Mouse (Mus musculus) Patski (cell line): ENCODE data around the gene Ankrd55. TPM values are rescaled to one million over a fixed set of nuclear protein-coding genes. Genes with fewer than 3 reads are reported as not detected.

ENCODE experiments used
- ATAC-seq: fragments of 100-300 bp; one replicate; pipeline ENCODE4 v1.8.0; 2021
- CTCF ChIA-PET: fragments of 350-600 bp; sonication (Branson Sonifier 250); formaldehyde crosslinking; loops from one replicate; lab custom pipeline; 2022; ENCODE audit warnings: inconsistent platforms; lab: Charles Lee
- POLR2A ChIA-PET: fragments of 350-600 bp; sonication (Branson Sonifier 250); formaldehyde crosslinking; loops from one replicate; lab custom pipeline; 2022; ENCODE audit warnings: antibody characterized with exemption, inconsistent platforms; lab: Charles Lee
- DNase-seq: peaks from one replicate; pipeline ENCODE4 v3.0.0-alpha.2; 2011; ENCODE audit warnings: low read depth, low spot score
- H3K27me3 ChIP-seq: fragments of 371-371 bp; one replicate; pipeline ENCODE4 v1.5.1; 2021
- CTCF ChIP-seq: fragments of 100-300 bp; IDR thresholded peaks from one replicate; pipeline ENCODE4 v1.5.1; 2021
- in situ Hi-C: fragments of 300-500 bp; cut with MboI; formaldehyde crosslinking; loops from 3 replicates; pipeline ENCODE4 v1.11.1; 2018; ENCODE audit warnings: low pct_unique_long_range_greater_than_20kb, mixed read lengths
- polyA plus RNA-seq: library from polyadenylated mRNA; unstranded; gene quantifications from one replicate; pipeline ENCODE4 v1.2.3, GENCODE M21; 2021

Ankrd55 gene
- 1.2 TPM for polyA plus RNA-seq

DNA sequence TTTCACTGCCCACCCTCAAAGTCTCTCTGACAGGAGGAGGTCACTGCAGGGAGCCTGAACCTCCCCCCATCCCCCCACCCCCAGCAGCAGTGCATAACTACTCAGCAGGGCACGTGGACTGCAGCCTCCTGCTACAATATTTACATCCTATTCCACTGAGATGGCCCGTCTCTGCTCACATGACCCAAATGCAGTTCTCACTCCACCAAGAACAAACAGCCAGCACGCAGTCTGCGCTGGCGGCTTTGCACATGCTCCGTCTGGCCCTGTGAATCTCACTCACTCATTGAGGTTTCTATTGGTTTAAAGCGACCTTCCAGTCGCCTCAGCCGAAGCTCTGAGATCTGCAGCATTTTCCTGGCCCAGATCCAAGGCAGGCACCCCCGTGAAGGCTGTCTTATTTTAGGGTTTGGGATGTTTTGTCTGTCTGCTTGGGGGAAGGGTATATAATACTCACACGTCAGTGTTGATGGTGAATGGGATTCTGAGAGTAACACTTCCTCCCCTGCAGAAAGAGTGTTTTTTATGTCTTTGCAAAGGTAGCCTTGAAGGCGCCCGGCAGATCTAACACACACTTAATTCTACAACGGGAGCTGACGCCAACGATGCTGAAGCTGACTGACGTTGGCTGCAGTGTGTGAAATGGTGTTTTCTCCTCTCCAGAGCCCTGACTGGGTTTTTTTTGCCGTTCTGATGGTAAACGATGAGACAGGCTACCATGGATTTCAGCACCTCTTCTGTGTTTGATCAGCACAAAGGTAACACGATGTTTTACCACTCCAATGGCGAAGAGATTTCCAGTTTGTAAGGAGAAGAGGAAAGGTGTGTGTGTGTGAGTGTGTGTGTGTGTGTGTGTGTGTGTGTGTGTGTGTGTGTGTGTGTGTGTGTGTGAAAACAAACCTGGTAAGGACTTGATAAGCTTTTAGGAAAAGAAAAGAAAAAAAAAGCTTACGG is at the start of gene Ankrd55:
TSS of gene Ankrd55 (plus strand) at position 227 of the 954 bp plus-strand sequence.
- no peak for TF ChIP-seq CTCF
- POLR2A ChIA-PET, result no interaction called here
- ATAC-seq, result no peak
- H3K27me3 ChIP-seq, result no peaks in the 10 kb centered on the region
- in situ Hi-C loops, result loop anchor here (25.0 kb wide), 3 partner anchors 349 to 699 kb away; partner anchors contain the start of genes Ccno and Mcidas
- CTCF ChIA-PET, result interaction anchor here (0.9 kb wide), 1 partner anchor 20 kb away, joined by 3 read pairs; no protein-coding TSS in a partner anchor
- DNase-seq, result no peak

DNA sequence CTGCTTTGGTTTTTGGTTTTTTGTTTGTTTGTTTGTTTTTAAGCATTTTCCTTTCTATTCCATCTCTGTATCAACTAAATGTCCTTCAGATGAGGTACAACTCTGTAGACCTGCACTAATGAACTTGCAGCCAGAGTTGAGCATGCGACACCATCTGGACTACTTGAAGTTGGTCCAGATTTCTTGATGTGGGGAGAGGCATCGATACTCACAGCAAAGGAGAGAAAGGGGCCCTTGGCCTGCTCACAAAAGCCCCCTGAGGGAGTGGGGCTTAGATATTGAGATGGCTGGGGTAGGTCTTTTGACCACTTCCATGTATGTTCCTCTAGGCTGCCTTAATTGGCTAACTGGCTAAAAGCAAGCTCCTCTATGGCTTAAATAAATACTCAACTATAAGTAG is 49.0 kb upstream of the Ankrd55 start:
- DNase-seq, result no peak
- in situ Hi-C loops, result no loop called here
- no peaks in the 10 kb centered on the region for H3K27me3 ChIP-seq
- ChIA-PET POLR2A (no interaction called here), CTCF (interaction anchor here (1.9 kb wide), 1 partner anchor 12 kb away, joined by 5 read pairs; no protein-coding TSS in a partner anchor)
- no peak for TF ChIP-seq CTCF
- ATAC-seq, result no peak

DNA sequence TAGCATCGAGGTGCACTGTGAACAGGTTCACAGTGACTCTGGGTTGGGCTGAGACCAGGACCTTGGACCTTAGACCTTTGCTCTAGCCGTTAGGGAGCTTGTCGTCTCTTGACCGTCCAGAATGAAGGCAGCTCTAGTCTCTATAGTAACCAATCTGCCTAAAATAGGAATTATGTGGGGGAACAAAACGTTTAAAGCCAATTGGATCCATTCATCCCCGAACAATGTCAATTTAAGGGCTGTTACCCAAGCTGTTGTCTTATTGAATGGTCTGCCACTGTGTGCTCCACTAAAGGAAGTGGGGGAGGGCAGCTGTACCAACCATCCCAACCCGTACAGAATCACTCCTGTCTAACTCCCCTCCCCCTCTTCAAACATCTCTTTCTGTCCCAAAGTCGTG is 46.8 kb upstream of the Ankrd55 start:
- no peak for TF ChIP-seq CTCF
- in situ Hi-C loops, result no loop called here
- H3K27me3 ChIP-seq, result no peaks in the 10 kb centered on the region
- ATAC-seq (no peak), DNase-seq (no peak)
- ChIA-PET POLR2A (no interaction called here), CTCF (interaction anchor here (0.7 to 1.6 kb wide), 2 partner anchors 10 to 453 kb away, joined by 3 to 5 read pairs; no protein-coding TSS in a partner anchor)

DNA sequence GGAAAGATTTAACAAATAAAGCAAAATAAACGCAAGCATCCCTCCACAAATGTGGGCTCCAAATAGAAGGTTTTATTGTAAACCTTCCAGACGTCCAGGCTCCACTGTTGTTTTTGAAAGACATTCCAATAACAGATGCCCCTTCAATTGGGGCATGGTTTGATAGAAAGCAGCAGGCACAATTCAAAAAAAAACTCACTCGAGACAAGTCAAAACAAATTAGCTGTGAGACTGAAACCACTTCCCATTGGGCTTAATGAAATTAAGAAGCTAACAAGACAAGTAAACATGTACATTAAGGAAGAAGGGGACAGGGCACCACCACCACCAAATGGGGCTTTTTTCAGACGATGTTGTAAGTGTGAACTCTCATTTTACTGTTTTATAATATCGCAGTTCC is 43.1 kb upstream of the Ankrd55 start:
- DNase-seq, result no peak
- no peak for TF ChIP-seq CTCF
- in situ Hi-C loops, result no loop called here
- CTCF ChIA-PET, result interaction anchor here (1.2 kb wide), 1 partner anchor 10 kb away, joined by 5 read pairs; no protein-coding TSS in a partner anchor
- H3K27me3 ChIP-seq, result no peaks in the 10 kb centered on the region
- ATAC-seq, result no peak
- POLR2A ChIA-PET, result interaction anchor here (1.1 kb wide), 1 partner anchor 15 kb away, joined by 3 read pairs; no protein-coding TSS in a partner anchor

DNA sequence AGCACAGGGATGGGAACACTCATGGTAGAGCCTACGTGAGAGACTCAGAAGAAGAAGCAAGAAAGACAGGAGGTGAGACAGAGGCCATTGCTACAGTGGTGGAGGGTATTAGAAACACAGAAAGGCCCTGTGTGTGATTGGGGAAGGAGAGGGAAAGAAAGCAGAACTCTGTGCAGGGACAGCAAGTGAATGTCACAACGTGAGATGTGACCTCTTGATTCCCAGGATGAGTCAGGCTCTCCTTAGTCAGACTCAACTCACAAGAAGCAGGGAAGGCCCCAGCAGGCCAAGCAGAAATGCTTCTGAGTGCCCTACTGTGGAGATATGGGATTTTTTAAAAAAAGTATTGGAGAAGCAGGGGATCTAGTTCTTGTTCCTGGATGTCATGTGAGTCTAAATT is 36.8 kb upstream of the Ankrd55 start:
- no peak for DNase-seq
- POLR2A ChIA-PET, result no interaction called here
- H3K27me3 ChIP-seq, result no peaks in the 10 kb centered on the region
- ATAC-seq, result no peak
- no peak for TF ChIP-seq CTCF
- in situ Hi-C loops, result loop anchor here (25.0 kb wide), 1 partner anchor 1864 kb away; the partner anchor contains the start of gene Plk2
- CTCF ChIA-PET, result interaction anchor here (0.7 to 0.9 kb wide), 2 partner anchors 10 to 180 kb away, joined by 3 to 4 read pairs; no protein-coding TSS in a partner anchor

DNA sequence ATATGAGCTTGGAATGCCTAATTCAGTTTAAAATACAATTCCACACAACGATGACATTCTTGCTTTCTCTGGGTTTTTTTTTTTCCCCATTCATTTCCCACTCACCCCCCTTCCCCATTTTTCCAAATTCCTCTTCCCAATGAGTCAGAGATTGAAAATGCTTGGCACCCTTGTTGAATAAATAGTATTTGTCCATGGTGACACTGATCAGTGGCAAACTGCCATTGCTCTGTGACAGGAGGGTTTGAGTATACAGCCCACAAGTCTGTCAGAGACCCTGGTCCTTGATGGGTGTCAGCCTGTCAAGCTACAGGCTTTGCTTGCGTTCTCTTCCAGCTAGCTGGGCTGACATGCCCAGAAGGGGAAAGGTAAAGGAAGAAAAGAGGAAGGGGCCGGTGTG is 36.2 kb upstream of the Ankrd55 start:
- TF ChIP-seq CTCF, result no peak

DNA sequence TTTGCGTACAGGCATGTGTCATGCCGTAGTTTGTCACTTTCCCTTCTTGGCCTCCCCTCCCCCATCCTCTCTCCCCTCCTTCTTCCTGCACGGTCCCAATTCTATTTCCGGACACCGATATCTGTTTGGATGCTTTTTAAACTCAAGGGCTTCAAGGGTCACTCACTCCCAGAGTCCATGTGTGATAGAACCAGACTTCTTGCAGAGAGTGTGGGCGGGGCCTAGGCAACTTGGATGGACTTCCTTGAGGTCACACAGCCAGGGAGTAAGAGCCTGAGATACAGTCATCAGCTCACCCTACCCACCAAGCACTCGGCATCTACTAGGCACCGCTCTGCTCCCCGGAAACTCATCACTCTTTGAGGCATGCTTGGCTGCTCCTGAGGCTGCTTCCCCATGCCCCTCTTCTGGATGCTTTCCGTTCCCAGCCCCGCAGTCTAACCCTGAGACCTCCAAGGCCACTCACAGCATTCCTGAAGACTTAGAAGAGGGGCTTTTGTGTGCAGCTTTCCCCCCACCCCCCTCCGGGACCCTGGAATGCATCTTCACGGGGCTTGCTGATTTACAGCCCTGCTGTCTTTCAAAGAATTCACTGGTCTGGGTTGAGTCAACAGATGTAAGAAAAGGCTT is 35.1 kb upstream of the Ankrd55 start:
- ChIA-PET POLR2A (no interaction called here), CTCF (no interaction called here)
- DNase-seq (no peak), ATAC-seq (peak; percentile 56)
- TF ChIP-seq CTCF, result no peak
- H3K27me3 ChIP-seq, result no peaks in the 10 kb centered on the region
- in situ Hi-C loops, result loop anchor here (25.0 kb wide), 1 partner anchor 1866 kb away; the partner anchor contains the start of gene Plk2

More for the DNA sequence above, 36.2 kb upstream of the Ankrd55 start:
- no peak for ATAC-seq
- ChIA-PET CTCF (interaction anchor here (0.8 kb wide), 1 partner anchor 18 kb away, joined by 3 read pairs; no protein-coding TSS in a partner anchor), POLR2A (no interaction called here)
- in situ Hi-C loops, result loop anchor here (25.0 kb wide), 1 partner anchor 1865 kb away; the partner anchor contains the start of gene Plk2
- DNase-seq, result no peak
- no peaks in the 10 kb centered on the region for H3K27me3 ChIP-seq

DNA sequence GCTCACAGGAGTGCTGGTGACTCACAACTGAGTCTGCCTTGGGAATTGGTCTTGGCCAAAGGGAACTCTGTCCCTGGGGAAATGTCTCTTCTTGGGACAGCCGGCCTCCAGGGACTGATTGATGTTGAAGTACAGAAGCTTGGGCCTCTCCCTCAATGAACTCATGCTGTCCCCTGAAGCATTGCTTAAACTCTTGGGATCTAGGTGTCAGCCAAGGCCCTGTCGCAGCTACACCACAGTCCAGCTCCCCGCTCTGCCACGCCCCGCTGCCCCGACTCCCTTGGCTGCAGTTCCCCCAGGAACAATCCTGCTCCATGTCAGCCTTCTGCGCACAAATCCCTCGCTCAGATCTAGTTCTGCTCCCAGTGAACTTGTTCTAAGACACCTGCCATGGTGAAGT is 34.1 kb upstream of the Ankrd55 start:
- in situ Hi-C loops, result loop anchor here (25.0 kb wide), 1 partner anchor 1867 kb away; the partner anchor contains the start of gene Plk2
- ChIA-PET POLR2A (no interaction called here), CTCF (interaction anchor here (1.1 kb wide), 1 partner anchor 510 kb away, joined by 3 read pairs; no protein-coding TSS in a partner anchor)
- no peaks in the 10 kb centered on the region for H3K27me3 ChIP-seq
- ATAC-seq, result peak; percentile 37
- peak; percentile 57 for DNase-seq
- TF ChIP-seq CTCF, result no peak

DNA sequence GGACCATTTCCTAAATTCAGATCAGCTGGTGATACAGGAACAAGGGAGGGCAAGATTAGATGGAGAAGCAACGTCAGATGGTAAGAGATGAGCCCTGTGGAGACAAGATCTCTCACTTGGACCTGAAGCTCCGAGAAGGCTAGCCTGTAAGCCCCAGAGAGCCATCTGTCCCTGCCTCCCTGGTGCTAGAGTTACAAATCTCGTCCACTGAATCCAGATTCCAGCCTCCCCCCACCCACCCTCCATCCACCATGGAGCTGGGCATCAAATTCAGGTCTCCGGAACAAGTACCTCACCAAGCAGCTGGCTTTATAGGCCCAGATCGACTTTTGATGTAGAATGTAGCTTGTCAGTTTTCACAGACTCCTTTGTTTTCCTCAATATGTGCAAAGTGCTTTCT is 32.4 kb upstream of the Ankrd55 start:
- no peak for TF ChIP-seq CTCF
- DNase-seq (no peak), ATAC-seq (no peak)
- no peaks in the 10 kb centered on the region for H3K27me3 ChIP-seq
- POLR2A ChIA-PET, result interaction anchor here (0.6 to 1.0 kb wide), 2 partner anchors 357 to 447 kb away, joined by 3 read pairs; partner anchors contain the start of gene Map3k1
- CTCF ChIA-PET, result interaction anchor here (0.9 kb wide), 1 partner anchor 186 kb away, joined by 3 read pairs; no protein-coding TSS in a partner anchor
- in situ Hi-C loops, result loop anchor here (5.0 to 25.0 kb wide), 5 partner anchors 189 to 1869 kb away; partner anchors contain the start of gene Plk2

DNA sequence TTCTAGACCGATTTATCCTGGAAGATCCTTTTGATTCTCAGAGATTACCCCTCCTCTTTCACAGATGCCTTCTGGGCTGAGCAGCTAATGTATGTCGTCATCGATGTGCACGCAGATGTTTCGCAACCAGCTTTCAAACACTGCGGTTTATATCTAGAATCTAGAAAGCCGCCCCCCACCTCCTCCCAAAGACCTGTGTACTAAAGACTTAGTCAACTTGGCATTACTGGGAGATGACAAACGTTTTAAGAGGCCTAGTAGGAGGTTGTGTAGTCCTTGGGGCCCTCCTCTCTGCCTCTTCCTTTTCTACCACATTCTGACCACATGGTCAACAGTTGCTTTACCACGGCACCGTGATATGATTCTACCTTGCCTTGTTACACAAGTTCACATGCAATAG is 29.8 kb upstream of the Ankrd55 start:
- DNase-seq (no peak), ATAC-seq (no peak)
- in situ Hi-C loops, result loop anchor here (5.0 to 25.0 kb wide), 5 partner anchors 191 to 1871 kb away; partner anchors contain the start of gene Plk2
- POLR2A ChIA-PET, result interaction anchor here (1.0 kb wide), 2 partner anchors 297 to 510 kb away, joined by 3 to 4 read pairs; no protein-coding TSS in a partner anchor
- CTCF ChIA-PET, result interaction anchor here (1.0 to 1.8 kb wide), 7 partner anchors 461 to 513 kb away, joined by 3 to 6 read pairs (median 3); no protein-coding TSS in a partner anchor
- H3K27me3 ChIP-seq, result no peaks in the 10 kb centered on the region
- no peak for TF ChIP-seq CTCF
